8 mouse cellular contexts compared by ENCODE assay signal in the genomic region with DNA sequence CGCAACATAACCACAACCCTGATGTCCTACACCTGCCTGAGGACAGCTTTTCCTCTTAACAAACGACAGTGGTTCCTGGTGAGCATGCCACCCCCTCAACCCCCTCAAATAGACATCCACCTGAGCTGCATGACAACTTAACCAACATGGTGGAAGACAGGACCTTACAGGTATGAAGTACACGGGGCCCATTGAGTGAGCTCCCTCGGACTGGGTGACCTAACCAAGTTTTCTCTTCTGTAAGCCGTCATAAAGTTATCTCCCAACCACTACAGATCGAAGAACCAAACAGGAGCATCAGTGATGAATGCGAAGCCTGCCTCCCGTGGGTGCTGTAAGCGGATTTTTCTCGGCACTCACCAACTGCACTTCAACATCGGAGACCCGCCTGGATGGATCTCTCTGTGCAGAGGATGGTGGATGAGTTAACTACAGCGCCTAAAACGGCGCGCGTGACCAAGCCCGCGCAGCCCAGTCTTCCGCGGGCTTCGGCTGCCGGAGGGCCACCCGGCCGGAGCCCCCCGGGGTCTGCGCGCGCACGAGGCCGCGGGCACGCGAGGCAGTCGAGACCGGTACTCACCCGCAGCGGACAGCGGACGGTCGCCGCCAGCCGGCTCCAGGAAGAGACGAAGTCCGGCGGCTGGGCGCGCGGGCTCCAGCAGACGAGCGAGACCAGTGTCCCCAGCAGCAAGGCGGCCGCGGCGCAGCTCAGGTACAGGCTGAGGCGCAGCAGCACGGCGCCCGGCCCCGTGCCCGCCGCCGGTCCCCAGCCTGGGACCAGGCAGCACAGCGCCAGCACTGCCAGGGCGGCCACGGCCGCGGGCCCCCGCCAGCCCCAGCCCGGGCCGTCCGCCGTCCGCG. TPM values are rescaled to one million over a fixed set of nuclear protein-coding genes. Genes with fewer than 3 reads are reported as not detected.
DNase-seq lines count a peak whose midpoint lies in the region; ATAC-seq and TF ChIP-seq lines count a peak whose summit lies in the region.

A gene (plus strand): TSS at position 570 of the 861 bp plus-strand sequence.

- TF ChIP-seq CTCF in liver, postnatal 0 days (IDR thresholded peaks at IDR 0.05; ENCODE audit: low read depth) = no peak
- no peak for TF ChIP-seq CTCF in thymus, adult 2 months (IDR thresholded peaks at IDR 0.05; ENCODE audit: borderline replicate concordance, control insufficient read depth, extremely low read depth, insufficient read depth, low read length, poor library complexity)

- peak; percentile 73 for ATAC-seq in embryonic facial prominence, embryonic 15.5 days (ENCODE audit: insufficient number of reproducible peaks, low FRiP score, low TSS enrichment, low read depth)
- ATAC-seq in heart, embryonic 12.5 days (ENCODE audit: insufficient number of reproducible peaks, low FRiP score) = peak; percentile 80
- peak; percentile 83 for ATAC-seq in kidney, embryonic 16.5 days (ENCODE audit: low FRiP score, low TSS enrichment)
- ATAC-seq in liver, postnatal 0 days = peak; percentile 66
- ATAC-seq in neural tube, embryonic 15.5 days (ENCODE audit: low FRiP score) = peak; percentile 86

- no peaks in the 10 kb centered on the region for H3K9me3 ChIP-seq in embryonic facial prominence, embryonic 15.5 days (replicated peaks)
- no peaks in the 10 kb centered on the region for H3K9me3 ChIP-seq in heart, embryonic 12.5 days (replicated peaks)
- no peaks in the 10 kb centered on the region for H3K9me3 ChIP-seq in kidney, embryonic 16.5 days (ENCODE audit: low read length)
- no peaks in the 10 kb centered on the region for H3K9me3 ChIP-seq in liver, postnatal 0 days (ENCODE audit: low read length)
- no peaks in the 10 kb centered on the region for H3K9me3 ChIP-seq in neural tube, embryonic 15.5 days (replicated peaks)

- peaks cover 12% of the 10 kb centered on the region for H3K4me1 ChIP-seq in embryonic facial prominence, embryonic 15.5 days
- peaks cover 22% of the 10 kb centered on the region for H3K4me1 ChIP-seq in heart, embryonic 12.5 days (replicated peaks)
- peaks cover 14% of the 10 kb centered on the region for H3K4me1 ChIP-seq in kidney, embryonic 16.5 days (ENCODE audit: insufficient read depth, low read length)
- H3K4me1 ChIP-seq in liver, postnatal 0 days (ENCODE audit: insufficient read depth) = peaks cover 16% of the 10 kb centered on the region
- H3K4me1 ChIP-seq in neural tube, embryonic 15.5 days = peaks cover 36% of the 10 kb centered on the region
- peaks cover 7% of the 10 kb centered on the region for H3K4me1 ChIP-seq in thymus, adult 2 months (replicated peaks; ENCODE audit: control insufficient read depth, insufficient read depth, low read length)

- peak within 1 kb of the TSS; percentile 92 for H3K4me2 ChIP-seq in embryonic facial prominence, embryonic 15.5 days (replicated peaks)
- peak within 1 kb of the TSS; percentile 95 for H3K4me2 ChIP-seq in heart, embryonic 12.5 days
- peak within 1 kb of the TSS; percentile 86 for H3K4me2 ChIP-seq in kidney, embryonic 16.5 days (replicated peaks; ENCODE audit: low read depth, low read length)
- H3K4me2 ChIP-seq in liver, postnatal 0 days (ENCODE audit: low read depth, low read length) = peak within 1 kb of the TSS; percentile 100
- peak within 1 kb of the TSS; percentile 88 for H3K4me2 ChIP-seq in neural tube, embryonic 15.5 days

- H3K4me3 ChIP-seq in embryonic facial prominence, embryonic 15.5 days (replicated peaks) = peak within 1 kb of the TSS; percentile 67
- H3K4me3 ChIP-seq in heart, embryonic 12.5 days = peak within 1 kb of the TSS; percentile 92
- peak within 1 kb of the TSS; percentile 80 for H3K4me3 ChIP-seq in kidney, embryonic 16.5 days (ENCODE audit: low read length)
- peak within 1 kb of the TSS; percentile 84 for H3K4me3 ChIP-seq in liver, postnatal 0 days (ENCODE audit: low read depth, low read length)
- H3K4me3 ChIP-seq in neural tube, embryonic 15.5 days (replicated peaks) = peak within 1 kb of the TSS; percentile 87
- H3K4me3 ChIP-seq in thymus, adult 2 months (ENCODE audit: control insufficient read depth, insufficient read depth, low read length) = peak within 1 kb of the TSS; percentile 63

- DNase-seq in CD4-positive, CD25-positive, alpha-beta regulatory T cell, adult 2 months (ENCODE audit: low read depth, low spot score) = peak; percentile 59
- peak; percentile 57 for DNase-seq in adrenal gland, postnatal 25 days
- DNase-seq in liver, postnatal 0 days = peak; percentile 63
- peak; percentile 59 for DNase-seq in thymus, adult 2 months

- 0 out of 2 replicates have a peak within 1 kb of the TSS, but pooled peaks have one; percentile 25 for H3K27ac ChIP-seq in embryonic facial prominence, embryonic 15.5 days (replicated peaks)
- H3K27ac ChIP-seq in heart, embryonic 12.5 days (ENCODE audit: poor library complexity, severe bottlenecking) = peak within 1 kb of the TSS; percentile 62
- H3K27ac ChIP-seq in kidney, embryonic 16.5 days (ENCODE audit: low read length) = no peak within 1 kb of the TSS
- H3K27ac ChIP-seq in liver, postnatal 0 days (ENCODE audit: low read depth) = peak within 1 kb of the TSS; percentile 57
- H3K27ac ChIP-seq in neural tube, embryonic 15.5 days (replicated peaks) = peak within 1 kb of the TSS; percentile 87
- peak within 1 kb of the TSS; percentile 99 for H3K27ac ChIP-seq in thymus, adult 2 months (ENCODE audit: control insufficient read depth, insufficient read depth, low read length)

- TF ChIP-seq EP300 in liver, postnatal 0 days (IDR thresholded peaks at IDR 0.05; ENCODE audit: low read depth) = no peak

- 1% methylated on average over 74 of the region's 75 CpGs for WGBS in embryonic facial prominence, embryonic 15.5 days
- 2% methylated on average over 73 of the region's 75 CpGs for WGBS in heart, embryonic 12.5 days
- 1% methylated on average over 61 of the region's 75 CpGs for WGBS in kidney, embryonic 16.5 days
- WGBS in liver, postnatal 0 days (ENCODE audit: insufficient replicate concordance) = 1% methylated on average over 60 of the region's 75 CpGs
- WGBS in neural tube, embryonic 15.5 days = 1% methylated on average over 71 of the region's 75 CpGs
- WGBS in thymus, adult 2 months = 3% methylated on average over 75 of the region's 75 CpGs

- peak within 1 kb of the TSS; percentile 64 for H3K9ac ChIP-seq in embryonic facial prominence, embryonic 15.5 days
- H3K9ac ChIP-seq in heart, embryonic 12.5 days = peak within 1 kb of the TSS; percentile 93
- H3K9ac ChIP-seq in kidney, embryonic 16.5 days (replicated peaks; ENCODE audit: low read length) = peak within 1 kb of the TSS; percentile 82
- peak within 1 kb of the TSS; percentile 77 for H3K9ac ChIP-seq in liver, postnatal 0 days (replicated peaks)
- peak within 1 kb of the TSS; percentile 90 for H3K9ac ChIP-seq in neural tube, embryonic 15.5 days (replicated peaks)

- 0 out of 2 replicates have a peak, but pooled peaks cover 3% of the 10 kb centered on the region for H3K27me3 ChIP-seq in embryonic facial prominence, embryonic 15.5 days
- H3K27me3 ChIP-seq in heart, embryonic 12.5 days (replicated peaks) = 0 out of 2 replicates have a peak, but pooled peaks cover 6% of the 10 kb centered on the region
- H3K27me3 ChIP-seq in kidney, embryonic 16.5 days (ENCODE audit: insufficient read depth, low read length) = peaks cover 13% of the 10 kb centered on the region
- H3K27me3 ChIP-seq in liver, postnatal 0 days (ENCODE audit: insufficient read depth, low read length) = peaks cover 3% of the 10 kb centered on the region; the same call in 1 of the 2 replicates
- peaks cover 9% of the 10 kb centered on the region; the same call in 1 of the 2 replicates for H3K27me3 ChIP-seq in neural tube, embryonic 15.5 days (replicated peaks)
- no peaks in the 10 kb centered on the region for H3K27me3 ChIP-seq in thymus, adult 2 months (ENCODE audit: control insufficient read depth, insufficient read depth, low read length)

- H3K36me3 ChIP-seq in embryonic facial prominence, embryonic 15.5 days = no peaks in the 10 kb centered on the region
- H3K36me3 ChIP-seq in heart, embryonic 12.5 days = no peaks in the 10 kb centered on the region
- H3K36me3 ChIP-seq in kidney, embryonic 16.5 days (ENCODE audit: insufficient read depth, low read length) = no peaks in the 10 kb centered on the region
- no peaks in the 10 kb centered on the region for H3K36me3 ChIP-seq in liver, postnatal 0 days (replicated peaks; ENCODE audit: insufficient read depth, low read length)
- H3K36me3 ChIP-seq in neural tube, embryonic 15.5 days = no peaks in the 10 kb centered on the region
- H3K36me3 ChIP-seq in thymus, adult 2 months (ENCODE audit: control insufficient read depth, insufficient read depth, low read length) = no peaks in the 10 kb centered on the region

- no peak; the same call in 1 of the 2 replicates for TF ChIP-seq POLR2A in thymus, adult 2 months (IDR thresholded peaks at IDR 0.05; ENCODE audit: control insufficient read depth, extremely low read depth, insufficient read depth, low read length, poor library complexity)

RNA-seq across cellular contexts. Expression of the gene that starts here (rescaled TPM):
- 21.2 and 24.4 TPM in 2 replicates for total RNA-seq in adrenal gland, postnatal 25 days (2021)
- 22.6 and 25.9 TPM in 2 replicates for polyA plus RNA-seq in embryonic facial prominence, embryonic 15.5 days (2015; fragmentation: Nextera tagmentation; extraction: Ambion mirVana)
- 21.4 and 22.6 TPM in 2 replicates for polyA plus RNA-seq in heart, embryonic 12.5 days (2016; fragmentation: Nextera tagmentation; extraction: Ambion mirVana)
- 19.6 and 25.2 TPM in 2 replicates for polyA plus RNA-seq in kidney, embryonic 16.5 days (2015; fragmentation: Nextera tagmentation; extraction: Ambion mirVana)
- polyA plus RNA-seq in liver, postnatal 0 days (2015; fragmentation: Nextera tagmentation; extraction: Ambion mirVana) = 8.4 and 9.2 TPM in 2 replicates
- polyA plus RNA-seq in neural tube, embryonic 15.5 days (2015; fragmentation: Nextera tagmentation; extraction: Ambion mirVana) = 25.0 and 26.5 TPM in 2 replicates
- 7.5 and 8.1 TPM in 2 replicates for polyA plus RNA-seq in thymus, adult 2 months (2012; rRNA removed)
